Mouse (Mus musculus) neural tube, embryonic 10.5 days (tissue): ENCODE results near the gene Slc12a9.
A peak's percentile ranks its signal among the peaks of the same experiment; 100 is the strongest.
"Not testable (repeated sequence)": the region's sequence is repeated elsewhere in the genome, so short reads cannot be mapped to it uniquely, and the experiment has no call there.

Source experiments
- DNase-seq: peaks from one replicate; pipeline ENCODE4 v3.0.0-alpha.2; 2017; ENCODE audit warnings: low spot score; ENCODE audit errors: extremely low spot score

Gene Slc12a9

DNA sequence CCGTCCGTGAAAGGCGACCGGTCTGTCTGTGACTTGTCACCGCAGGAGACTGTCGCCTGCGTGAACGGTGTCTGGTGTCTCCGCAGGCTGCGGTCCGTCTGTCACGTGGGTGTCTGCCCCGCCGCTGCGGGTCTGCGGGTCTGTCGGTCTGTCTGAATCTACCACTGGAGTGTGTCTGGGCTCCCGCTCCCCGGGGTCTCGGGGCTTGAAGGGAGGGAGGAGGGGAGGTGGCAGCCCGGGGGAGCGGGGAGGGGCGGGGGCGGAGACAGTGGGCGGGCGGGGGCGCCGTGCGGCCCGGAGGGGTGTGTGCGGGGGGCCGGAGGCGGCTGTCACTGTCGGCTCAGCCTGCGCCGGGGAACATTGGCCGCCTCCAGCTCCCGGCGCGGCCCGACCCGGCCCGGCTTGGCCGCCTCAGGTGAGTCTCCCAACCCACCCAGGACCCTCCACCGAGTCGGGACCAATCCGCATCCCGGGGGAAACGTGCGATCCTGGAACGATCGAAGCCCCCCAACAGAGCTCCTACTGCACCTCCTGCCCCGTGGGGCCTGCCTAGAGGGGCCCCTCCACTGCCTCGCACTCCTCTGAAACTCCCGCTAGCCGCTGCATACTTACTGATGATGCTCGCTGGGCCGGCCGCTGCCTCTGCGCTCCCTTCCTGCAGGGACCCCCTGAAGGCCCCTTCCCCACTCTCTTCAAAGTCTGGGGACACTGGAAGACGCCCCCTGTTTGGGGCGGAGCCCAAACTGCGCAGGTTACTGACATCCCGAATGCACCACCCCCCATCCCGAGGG, 45.2 kb downstream of the Slc12a9 start:
- peak; percentile 52 for DNase-seq

DNA sequence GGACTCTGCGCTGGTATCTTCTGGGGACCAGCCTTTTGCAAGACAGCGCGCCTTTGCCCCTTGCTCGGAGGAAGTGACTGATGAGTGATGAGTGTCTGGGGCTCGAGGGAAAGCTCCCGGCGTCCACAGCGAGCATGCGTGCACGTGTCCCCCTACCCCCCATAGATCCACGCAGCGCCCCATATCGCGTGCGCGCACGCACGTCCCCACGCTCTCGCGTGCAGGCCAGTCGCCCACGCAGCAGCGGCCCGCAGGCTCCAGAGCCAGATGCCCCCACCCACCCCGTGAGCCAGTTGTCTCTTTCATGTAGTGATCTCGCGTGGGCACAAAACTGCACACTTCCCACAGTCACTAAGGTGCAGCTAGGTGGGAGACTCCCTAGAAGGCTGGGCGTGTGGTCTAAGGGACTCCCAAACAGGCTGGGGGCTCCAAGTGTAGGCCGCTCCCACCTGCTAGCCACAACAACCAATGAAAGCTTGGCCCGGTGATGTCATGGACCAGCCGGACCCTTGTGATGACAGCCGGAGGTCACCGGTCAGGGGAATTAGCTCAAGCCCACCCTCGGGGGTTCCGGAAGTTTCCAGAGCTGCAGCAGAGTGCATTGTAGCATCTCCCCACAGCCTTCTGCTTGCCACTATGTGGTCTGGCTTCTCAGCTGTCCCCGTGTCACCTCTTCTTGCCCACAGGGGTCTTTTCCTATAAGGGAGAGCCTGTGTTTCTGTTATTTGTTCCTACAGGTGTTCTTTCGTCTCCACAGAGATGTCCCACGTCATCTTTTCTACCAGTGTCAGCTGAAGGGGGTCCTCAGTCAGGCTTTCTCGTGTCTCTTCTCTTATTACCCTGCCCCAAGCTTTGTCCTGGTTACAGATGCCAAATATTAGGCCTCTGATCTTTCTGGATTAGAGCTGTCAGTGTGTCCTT, 46.1 kb downstream of the Slc12a9 start, which contains the start of gene Ache:
Ache (plus strand) TSS at position 488 of the 921 bp plus-strand sequence.
- peak; percentile 57 for DNase-seq

DNA sequence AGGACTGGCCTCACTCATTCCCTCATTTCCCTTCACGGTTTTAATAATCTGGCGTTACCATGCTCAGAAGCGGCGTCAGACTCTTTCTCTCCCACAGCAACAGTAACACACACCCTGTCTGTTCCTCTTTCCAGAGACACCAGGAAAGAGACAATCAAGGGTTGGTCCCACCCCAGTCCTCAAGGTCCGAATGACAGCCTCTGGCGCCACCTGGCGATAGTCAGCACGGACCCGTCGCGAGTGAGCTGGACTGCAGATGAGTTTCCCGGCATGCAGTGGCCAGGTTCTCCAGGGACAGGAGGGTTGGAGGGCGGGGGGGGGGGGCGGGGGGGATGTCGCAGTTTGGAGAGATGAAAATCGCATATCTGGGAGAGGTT, 46.8 kb downstream of the Slc12a9 start:
- DNase-seq = peak; percentile 91

DNA sequence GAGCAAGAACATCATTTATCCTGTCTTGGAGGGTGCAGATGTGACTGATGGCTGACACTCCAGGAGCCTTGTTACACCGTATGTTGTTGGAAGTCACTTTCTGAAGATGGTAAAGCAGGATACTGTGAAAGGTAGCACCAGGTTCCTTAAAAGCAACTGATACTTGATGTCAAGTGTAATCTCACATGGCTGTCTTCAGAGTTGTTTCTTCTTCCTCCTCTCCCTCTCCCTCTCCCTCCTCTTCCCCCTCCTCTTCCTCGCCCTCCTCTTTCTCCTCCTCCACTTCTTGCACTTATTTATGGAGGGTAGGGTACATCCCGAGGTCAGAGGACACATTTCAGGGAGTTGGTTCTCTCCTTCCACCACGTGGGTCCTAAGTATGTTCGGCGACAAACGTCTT, 47.4 kb downstream of the Slc12a9 start:
- no peak for DNase-seq

DNA sequence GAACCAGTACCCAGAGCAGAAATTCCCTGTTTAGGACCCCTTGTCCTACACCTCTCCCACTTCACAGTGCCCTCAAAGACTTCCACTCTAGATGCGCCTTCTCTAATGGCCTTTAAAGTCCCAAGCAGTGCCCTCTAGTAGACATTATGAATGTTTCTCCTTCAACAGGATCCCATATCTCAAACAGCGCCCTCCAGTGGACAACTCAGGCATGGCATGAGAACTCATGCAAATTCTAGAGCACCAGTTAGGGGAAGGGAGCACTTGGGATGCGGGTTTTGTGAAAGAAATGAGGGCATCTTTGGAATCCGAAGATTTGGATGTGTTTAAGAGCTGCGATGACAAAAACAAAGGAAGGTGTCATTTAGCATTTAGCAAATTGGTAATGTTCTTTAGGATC, 48.4 kb downstream of the Slc12a9 start:
- no peak for DNase-seq

DNA sequence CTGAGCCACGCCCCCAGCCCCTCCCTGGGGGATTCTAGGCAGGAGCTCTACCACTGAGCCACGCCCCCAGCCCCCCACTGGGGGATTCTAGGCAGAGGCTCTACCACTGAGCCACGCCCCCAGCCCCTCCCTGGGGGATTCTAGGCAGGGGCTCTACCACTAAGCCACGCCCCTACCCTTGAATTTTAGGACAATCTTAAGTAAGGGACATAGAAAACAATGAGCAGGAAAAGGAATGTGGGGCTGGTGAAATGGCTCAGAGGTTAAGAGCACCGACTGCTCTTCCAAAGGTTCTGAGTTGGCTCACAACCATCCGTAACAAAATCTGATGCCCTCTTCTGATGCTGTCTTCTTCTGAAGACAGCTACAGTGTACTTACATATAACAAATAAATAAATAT, 49.0 kb downstream of the Slc12a9 start:
- DNase-seq = not testable (repeated sequence)

DNA sequence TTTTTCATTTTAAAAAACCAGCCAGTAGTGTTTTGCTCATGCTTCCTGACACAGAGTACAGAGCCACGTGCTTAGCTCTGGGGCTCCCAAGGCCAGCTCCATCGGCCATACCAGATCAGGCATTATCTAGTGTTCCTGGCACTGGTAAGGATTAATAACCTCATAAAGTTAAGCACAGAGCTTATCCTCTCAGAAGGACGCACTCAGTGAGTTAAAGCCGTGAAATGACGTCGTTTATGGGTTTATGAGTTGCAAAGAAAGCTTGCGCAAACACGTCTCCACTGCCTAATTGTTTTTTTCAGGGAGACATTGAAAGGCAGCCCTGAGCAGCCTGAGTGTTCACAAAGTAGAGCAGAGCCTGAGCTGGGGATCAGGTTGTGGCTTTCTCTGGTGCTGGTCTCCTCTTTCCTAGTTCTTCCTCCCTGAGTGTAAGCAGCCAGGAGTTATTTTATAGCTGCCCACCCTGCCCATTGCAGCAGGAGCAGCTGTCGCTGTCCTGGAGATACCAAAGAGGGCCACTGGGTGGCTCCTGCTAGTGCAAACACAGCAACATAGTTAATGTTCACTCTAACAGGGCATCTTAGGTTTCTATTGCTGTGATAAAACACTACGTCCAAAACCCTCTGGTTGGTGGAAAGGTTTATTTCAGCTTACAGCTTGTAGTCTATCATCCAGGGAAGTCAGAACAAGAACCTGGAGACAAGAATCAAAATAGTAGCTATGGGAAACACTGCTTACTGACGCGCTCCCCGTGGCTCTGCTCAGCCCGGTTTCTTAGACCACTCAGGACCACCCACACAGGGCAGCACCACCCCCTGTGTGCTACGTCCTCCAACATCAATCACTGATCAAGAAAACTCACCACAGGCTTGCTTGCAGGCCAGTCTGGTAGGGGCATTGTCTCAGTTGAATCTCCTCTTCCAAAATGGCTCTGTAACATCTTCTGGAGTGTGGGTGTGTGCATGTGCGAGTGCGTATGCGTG, 55.7 kb downstream of the Slc12a9 start:
- DNase-seq = no peak

DNA sequence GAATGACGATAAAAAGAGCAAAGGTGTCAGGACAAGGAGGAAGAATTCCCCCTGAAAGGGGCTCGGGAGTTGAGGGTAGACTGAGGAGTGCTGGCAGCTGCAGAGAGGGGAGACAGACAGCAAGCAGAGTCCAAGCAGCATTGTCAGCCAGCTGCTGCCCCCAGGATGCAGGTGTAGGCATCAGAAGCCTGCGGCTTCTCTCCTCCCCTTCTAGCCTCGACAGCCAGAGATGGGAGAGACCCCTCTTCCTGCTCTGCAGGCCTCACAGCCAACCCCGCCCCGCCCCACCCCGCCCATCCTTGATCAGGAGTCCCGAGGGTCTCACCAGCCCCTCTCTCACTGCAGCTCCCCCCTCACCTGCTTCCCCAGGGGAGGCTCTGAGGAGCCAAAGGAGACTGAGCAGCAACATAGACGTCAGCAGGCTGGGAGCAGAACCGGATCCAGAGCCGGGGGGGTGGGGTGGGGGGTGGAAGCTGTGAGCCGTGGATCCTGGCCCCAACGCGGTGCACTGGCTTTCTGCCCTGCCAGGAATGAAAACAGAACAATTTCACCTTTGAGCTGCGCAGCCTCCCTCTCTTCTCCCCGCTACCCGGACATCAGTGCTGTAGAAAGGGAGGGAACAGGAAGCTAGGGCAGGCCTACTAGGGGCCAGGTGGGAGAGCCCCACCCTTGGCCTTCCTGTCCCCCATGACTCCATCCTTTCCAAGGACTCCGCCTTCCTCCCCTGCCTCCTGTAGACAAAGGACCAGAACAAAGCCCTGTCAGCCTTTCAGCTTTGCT, 65.1 kb downstream of the Slc12a9 start:
- DNase-seq = no peak

DNA sequence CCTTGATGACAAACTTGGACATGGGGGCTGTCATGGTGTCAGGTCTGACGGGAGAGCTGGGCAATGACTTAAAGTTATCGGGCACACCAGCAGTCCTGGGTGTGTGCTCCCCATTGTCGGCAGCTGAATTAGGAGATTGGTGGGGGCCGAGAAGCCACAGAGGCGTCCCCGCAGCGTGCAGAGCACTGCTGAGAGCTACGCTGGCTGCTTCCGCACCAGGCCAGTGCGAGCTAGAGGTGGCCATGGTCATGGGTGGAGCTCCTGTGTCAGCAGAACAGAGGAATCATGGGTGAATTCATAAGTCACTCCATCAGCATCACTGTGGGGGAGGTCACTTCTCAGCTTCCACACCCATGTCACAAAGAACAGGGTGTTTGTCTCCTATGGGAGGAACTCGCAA, 68.6 kb downstream of the Slc12a9 start:
- DNase-seq = no peak
